Mouse (Mus musculus) testis, adult 2 months (tissue): ENCODE measurements around the gene Acap2. TPM values are rescaled to one million over a fixed set of nuclear protein-coding genes. Genes with fewer than 3 reads are reported as not detected.

ENCODE experiments used
- H3K27ac ChIP-seq: fragments of 200-500 bp; 2 replicates; pipeline ENCODE4 v1.5.1; 2012; ENCODE audit warnings: low read depth, low read length; ENCODE audit not compliant: control insufficient read depth, insufficient read depth
- H3K27me3 ChIP-seq: fragments of 200-500 bp; 2 replicates; pipeline ENCODE4 v1.6.1; 2012; ENCODE audit warnings: mild to moderate bottlenecking, low read length, moderate library complexity; ENCODE audit not compliant: control insufficient read depth, insufficient read depth
- H3K36me3 ChIP-seq: fragments of 200-500 bp; 2 replicates; pipeline ENCODE4 v1.6.1; 2012; ENCODE audit warnings: mild to moderate bottlenecking, low read length; ENCODE audit not compliant: control insufficient read depth, insufficient read depth
- H3K4me1 ChIP-seq: fragments of 200-500 bp; 2 replicates; pipeline ENCODE4 v1.6.1; 2012; ENCODE audit warnings: low read length; ENCODE audit not compliant: control insufficient read depth, insufficient read depth
- H3K4me3 ChIP-seq: fragments of 200-500 bp; 2 replicates; pipeline ENCODE4 v1.5.1; 2012; ENCODE audit warnings: low read depth, mild to moderate bottlenecking, low read length, moderate library complexity, mixed read lengths; ENCODE audit not compliant: control insufficient read depth
- CTCF ChIP-seq: fragments of 200-500 bp; IDR thresholded peaks from 2 replicates; pipeline ENCODE4 v1.5.1; 2012; ENCODE audit warnings: low read depth, mild to moderate bottlenecking, inconsistent platforms, low read length, moderate library complexity; ENCODE audit not compliant: control insufficient read depth, insufficient read depth, insufficient replicate concordance
- POLR2A ChIP-seq: fragments of 200-500 bp; IDR thresholded peaks from 2 replicates; pipeline ENCODE4 v1.6.1; 2012; ENCODE audit warnings: low read depth, mild to moderate bottlenecking, inconsistent platforms, low read length, moderate library complexity; ENCODE audit not compliant: control insufficient read depth
- polyA plus RNA-seq: library from polyadenylated mRNA; depleted of rRNA; stranded (reverse); fragments of >200 nt; gene quantifications from 2 replicates; pipeline ENCODE4 v1.2.3, GENCODE M21; 2012

The Acap2 gene
- polyA plus RNA-seq, 1 experiment, result 3.8 TPM

DNA sequence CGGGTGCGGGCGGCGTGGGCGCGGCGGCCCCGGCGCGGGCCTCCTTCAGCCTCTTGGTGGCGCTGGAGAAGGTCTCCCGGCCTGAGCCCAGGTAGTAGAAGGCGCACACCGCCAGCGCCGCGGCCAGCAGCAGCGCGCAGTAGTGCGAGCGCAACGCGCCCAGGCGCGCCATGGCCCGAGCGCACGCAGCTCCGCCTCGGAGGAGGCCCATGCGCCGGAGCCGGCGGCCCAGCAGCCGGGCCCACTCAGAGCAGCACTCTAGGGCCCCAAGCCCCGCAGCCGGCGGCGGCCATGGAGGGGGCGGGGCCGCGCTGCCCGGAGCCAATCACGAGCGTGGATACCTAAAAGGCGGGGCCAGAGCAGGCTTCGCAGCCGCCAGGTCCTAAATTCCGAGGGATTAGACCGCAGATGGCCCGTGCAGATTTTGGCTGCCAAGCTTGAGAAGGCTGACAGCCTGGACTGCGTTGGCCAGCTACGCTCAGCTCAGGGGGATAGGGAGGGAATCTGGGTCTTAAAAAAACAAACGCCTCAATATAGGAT lies 119.8 kb downstream of the Acap2 start, which contains the start of gene Xxylt1:
Gene Xxylt1, minus strand, starts transcription at position 308 of the 540 bp plus-strand sequence.
- Histone ChIP-seq H3K27ac (peak within 1 kb of the TSS; percentile 80), H3K27me3 (no peaks in the 10 kb centered on the region), H3K4me1 (peaks cover 7% of the 10 kb centered on the region), H3K4me3 (peak within 1 kb of the TSS; percentile 97), H3K36me3 (no peaks in the 10 kb centered on the region)
- TF ChIP-seq POLR2A, result peak; percentile 63
- TF ChIP-seq CTCF, result no peak

DNA sequence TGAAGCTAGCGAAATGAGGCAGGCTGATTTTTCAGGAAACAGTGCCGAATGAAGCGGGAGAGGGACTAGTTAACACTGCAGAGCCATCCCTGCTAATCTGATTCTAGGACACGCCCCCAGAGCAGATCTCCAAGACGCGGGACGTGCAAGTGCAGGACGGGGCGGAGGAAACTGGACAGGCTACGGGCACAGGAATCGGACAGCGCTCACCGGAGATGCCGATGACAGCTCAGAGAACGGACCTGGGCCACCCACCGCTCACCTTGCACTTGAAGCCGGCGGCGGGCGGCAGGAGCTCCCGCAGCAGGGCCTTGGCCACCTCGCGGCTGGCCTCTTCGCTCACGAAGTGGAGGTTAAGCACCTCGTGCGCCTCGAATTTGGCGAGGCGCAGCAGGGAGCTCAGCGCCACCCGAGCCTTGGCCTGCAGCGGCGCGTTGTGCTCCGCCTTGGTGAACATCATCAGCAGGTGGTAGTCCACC lies 120.4 kb downstream of the Acap2 start:
- H3K4me1 ChIP-seq, result peaks cover 7% of the 10 kb centered on the region
- H3K27ac ChIP-seq, result no peak overlapping the region; the same call in 1 of the 2 replicates
- H3K4me3 ChIP-seq, result peak overlapping the region; percentile 97
- H3K27me3 ChIP-seq, result no peaks in the 10 kb centered on the region
- no peaks in the 10 kb centered on the region for H3K36me3 ChIP-seq
- no peak for TF ChIP-seq CTCF
- no peak for TF ChIP-seq POLR2A

DNA sequence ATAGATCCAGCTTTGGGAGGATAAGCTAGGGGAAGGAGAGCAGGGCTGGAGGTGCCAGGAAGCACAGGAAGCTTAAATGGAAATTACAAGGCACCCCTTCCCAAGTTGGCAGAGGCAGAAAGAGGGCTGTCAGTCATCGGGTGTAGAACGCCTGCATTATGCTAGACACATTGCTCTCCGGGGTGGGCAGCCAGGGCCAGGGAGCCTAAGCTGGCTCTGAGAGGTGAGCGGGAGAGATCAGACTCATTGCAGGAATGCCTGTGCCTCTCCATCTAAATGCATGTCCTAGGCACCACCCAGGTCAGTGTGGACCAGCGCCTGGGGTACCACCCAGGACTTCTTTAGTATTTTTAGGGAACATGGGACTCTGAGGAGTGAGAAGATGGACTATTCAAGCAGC lies 123.6 kb downstream of the Acap2 start:
- no peaks in the 10 kb centered on the region for H3K27me3 ChIP-seq
- no peak overlapping the region for H3K27ac ChIP-seq
- TF ChIP-seq POLR2A (no peak), CTCF (no peak)
- H3K4me3 ChIP-seq, result no peak overlapping the region
- H3K36me3 ChIP-seq, result no peaks in the 10 kb centered on the region
- H3K4me1 ChIP-seq, result peaks cover 7% of the 10 kb centered on the region

DNA sequence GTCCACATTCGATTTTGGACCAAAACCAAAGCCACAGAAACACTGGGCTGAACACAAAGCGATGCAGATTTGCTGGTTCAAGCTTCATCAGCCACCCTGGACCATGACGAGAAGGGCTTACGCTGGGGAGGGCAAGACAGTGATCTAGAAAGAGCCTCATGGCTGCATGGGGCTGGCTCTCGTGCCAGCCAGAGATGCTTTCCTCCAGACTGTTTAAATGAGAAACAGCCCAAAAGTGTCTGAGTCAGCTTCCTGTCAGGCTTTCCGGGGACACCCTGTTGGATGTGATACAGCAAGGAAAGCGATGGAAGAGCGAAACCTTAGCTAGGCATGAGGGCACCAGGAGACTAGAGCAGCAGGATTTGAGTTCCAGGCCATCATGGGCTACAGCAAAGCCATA lies 124.6 kb downstream of the Acap2 start:
- peaks cover 7% of the 10 kb centered on the region for H3K4me1 ChIP-seq
- H3K27me3 ChIP-seq, result no peaks in the 10 kb centered on the region
- no peaks in the 10 kb centered on the region for H3K36me3 ChIP-seq
- no peak overlapping the region for H3K27ac ChIP-seq
- TF ChIP-seq CTCF, result no peak
- no peak overlapping the region for H3K4me3 ChIP-seq

DNA sequence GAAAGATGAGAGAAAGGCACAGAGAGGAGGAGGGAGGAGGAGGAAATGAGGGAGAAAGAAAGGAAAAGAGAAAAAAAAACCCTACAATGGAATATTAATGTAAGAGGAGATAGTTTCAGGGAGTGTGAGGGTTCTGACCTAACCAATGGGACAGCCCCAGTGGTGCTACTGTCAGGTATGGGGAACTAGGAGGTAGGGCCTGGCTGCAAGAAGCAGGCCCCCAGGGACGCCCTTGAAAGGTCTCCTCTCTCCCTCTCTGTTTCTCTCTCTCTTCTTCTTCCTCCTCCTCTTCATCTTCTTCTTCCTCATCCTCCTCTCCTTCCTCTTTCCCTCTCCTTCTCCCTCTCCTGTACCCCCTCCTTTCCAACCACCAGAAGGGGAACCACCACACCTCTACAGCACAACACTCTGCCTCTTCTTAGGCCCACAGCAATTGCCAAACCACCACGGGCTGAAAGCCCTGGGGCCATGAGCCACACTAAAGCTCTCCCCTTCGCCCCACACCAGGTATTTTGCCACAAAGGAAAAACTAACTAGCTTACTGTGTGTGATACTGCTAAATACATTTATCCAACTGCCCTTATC lies 126.6 kb downstream of the Acap2 start:
- Histone ChIP-seq H3K27me3 (no peaks in the 10 kb centered on the region), H3K4me1 (peaks cover 2% of the 10 kb centered on the region), H3K27ac (no peak overlapping the region), H3K36me3 (no peaks in the 10 kb centered on the region), H3K4me3 (no peak overlapping the region)
- no peak for TF ChIP-seq CTCF
- no peak for TF ChIP-seq POLR2A

DNA sequence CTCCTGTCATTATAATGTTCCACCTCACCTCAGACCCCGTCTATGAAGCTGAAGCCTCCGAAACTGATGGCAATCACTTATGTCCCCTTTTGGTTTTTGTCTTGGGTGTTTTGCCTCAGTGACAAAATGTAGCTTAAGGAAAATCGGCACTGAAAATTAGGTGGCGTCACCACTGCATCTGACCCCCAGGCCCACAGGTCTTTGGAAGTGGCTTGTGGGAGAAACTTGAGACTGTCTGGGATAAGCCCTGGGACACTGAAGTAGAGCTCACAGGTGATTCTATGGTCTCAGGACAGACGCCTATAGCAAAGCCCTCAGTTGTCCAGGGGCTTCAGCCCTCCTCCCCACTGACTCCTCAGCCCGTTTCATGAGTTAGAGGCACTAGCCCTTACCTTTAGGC lies 129.3 kb downstream of the Acap2 start:
- Histone ChIP-seq H3K4me1 (peaks cover 2% of the 10 kb centered on the region), H3K27me3 (no peaks in the 10 kb centered on the region), H3K27ac (no peak overlapping the region), H3K4me3 (no peak overlapping the region), H3K36me3 (no peaks in the 10 kb centered on the region)
- no peak for TF ChIP-seq POLR2A
- TF ChIP-seq CTCF, result no peak

DNA sequence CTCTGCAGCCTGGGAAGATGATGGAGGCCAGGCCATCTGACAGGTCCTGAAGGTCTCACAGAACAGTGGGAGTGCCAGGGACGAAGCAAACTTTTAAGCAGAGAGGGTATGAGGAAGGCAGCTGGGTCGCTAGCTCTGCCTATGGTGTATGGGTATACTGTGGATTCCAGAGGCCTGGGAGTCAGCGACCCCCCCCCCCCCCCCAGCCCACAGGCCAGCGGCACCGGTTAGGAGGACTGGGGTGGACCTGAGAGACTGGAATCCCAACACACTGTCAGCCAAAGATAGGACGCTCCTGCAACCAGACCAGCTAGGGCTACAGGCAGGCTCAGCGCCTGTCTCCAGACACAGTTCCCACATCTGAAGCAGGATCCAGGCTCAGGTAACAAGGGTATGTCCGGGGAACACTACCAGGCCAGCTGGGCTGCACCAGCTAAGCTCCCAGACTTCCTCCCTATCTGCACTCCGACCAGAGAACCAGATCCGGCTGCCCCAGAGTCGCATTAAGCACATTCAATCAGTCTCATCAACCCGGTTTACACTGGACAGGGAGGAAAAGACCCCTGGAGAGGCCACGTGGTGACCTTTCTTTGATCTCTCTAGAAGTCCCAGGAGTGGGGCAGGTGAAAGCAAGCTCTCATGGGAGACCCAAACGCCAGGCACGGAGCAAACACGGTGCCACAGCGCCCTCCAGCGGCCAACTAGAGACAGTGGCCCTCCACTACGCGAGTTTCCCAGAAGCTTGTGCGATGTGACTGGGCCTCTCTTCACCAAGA lies 130.5 kb downstream of the Acap2 start:
- Histone ChIP-seq H3K27ac (no peak overlapping the region), H3K4me1 (peaks cover 2% of the 10 kb centered on the region), H3K27me3 (no peaks in the 10 kb centered on the region), H3K4me3 (no peak overlapping the region), H3K36me3 (no peaks in the 10 kb centered on the region)
- peak; percentile 96 for TF ChIP-seq CTCF
- TF ChIP-seq POLR2A, result no peak
